Mouse (Mus musculus) kidney, adult 2 months (tissue): ENCODE results near the gene Foxj1.

Experiments used
- CTCF ChIP-seq: fragments of 200-500 bp; conservative IDR thresholded peaks from 2 replicates; pipeline ENCODE4 v1.5.1; 2011; ENCODE audit warnings: low read depth, mild to moderate bottlenecking, control low read depth, low read length, moderate library complexity, mixed read lengths; ENCODE audit not compliant: insufficient read depth, insufficient read length
- POLR2A ChIP-seq: fragments of 200-500 bp; IDR thresholded peaks from one replicate; pipeline ENCODE4 v1.6.1; 2011; ENCODE audit warnings: low read depth, low read length, control low read depth

GRCm38 (mm10) chr11:116342069-116342791 lies 7.0 kb upstream of the Foxj1 start:
- TF ChIP-seq CTCF, result no peak
- TF ChIP-seq POLR2A, result no peak
